Mouse (Mus musculus) embryonic facial prominence, embryonic 13.5 days (tissue): ENCODE measurements around the gene Zfp985. TPM values are rescaled to one million over a fixed set of nuclear protein-coding genes. Genes with fewer than 3 reads are reported as not detected.
"Not testable (repeated sequence)": the region's sequence is repeated elsewhere in the genome, so short reads cannot be mapped to it uniquely, and the experiment has no call there.

Source experiments
- ATAC-seq: fragments of 200-750 bp; cut with Nextera tagmentation; 2 replicates; pipeline ENCODE4 v1.8.0; 2017; ENCODE audit warnings: low read depth; ENCODE audit not compliant: insufficient number of reproducible peaks, insufficient read depth, low FRiP score, low TSS enrichment
- H3K27ac ChIP-seq: fragments of 300-500 bp; sonication (generic); 2 replicates; pipeline ENCODE4 v1.5.1; 2015; ENCODE audit warnings: moderate library complexity, mild to moderate bottlenecking, inconsistent platforms
- H3K27me3 ChIP-seq: fragments of 300-500 bp; sonication (generic); 2 replicates; pipeline ENCODE4 v1.6.1; 2015; ENCODE audit warnings: mild to moderate bottlenecking, inconsistent platforms
- H3K36me3 ChIP-seq: fragments of 300-500 bp; sonication (generic); 2 replicates; pipeline ENCODE4 v1.6.1; 2015; ENCODE audit warnings: mild to moderate bottlenecking, inconsistent platforms
- H3K4me1 ChIP-seq: fragments of 300-500 bp; sonication (generic); 2 replicates; pipeline ENCODE4 v1.6.1; 2015; ENCODE audit warnings: inconsistent platforms
- H3K4me2 ChIP-seq: fragments of 300-500 bp; sonication (generic); 2 replicates; pipeline ENCODE4 v1.6.1; 2015; ENCODE audit warnings: moderate library complexity, mild to moderate bottlenecking, inconsistent platforms
- H3K4me3 ChIP-seq: fragments of 300-500 bp; sonication (generic); 2 replicates; pipeline ENCODE4 v1.5.1; 2015; ENCODE audit warnings: mild to moderate bottlenecking, inconsistent platforms
- H3K9ac ChIP-seq: fragments of 300-500 bp; sonication (generic); 2 replicates; pipeline ENCODE4 v1.6.1; 2015; ENCODE audit warnings: mild to moderate bottlenecking, inconsistent platforms
- H3K9me3 ChIP-seq: fragments of 300-500 bp; sonication (generic); 2 replicates; pipeline ENCODE4 v1.6.1; 2016; ENCODE audit warnings: inconsistent platforms
- WGBS: fragments of 180-500 bp; shearing (Covaris S2); methylation state at CpG from one replicate; pipeline ENCODE4 v1.1.7; 2015; ENCODE audit warnings: mixed read lengths; 5-methylcytosine and 5-hydroxymethylcytosine counted together
- polyA plus RNA-seq: library from polyadenylated mRNA; unstranded; fragments of >200 nt; fragmentation: Nextera tagmentation; extraction: Ambion mirVana; gene quantifications from 2 replicates; pipeline ENCODE4 v1.2.1, GENCODE M21; 2015

The Zfp985 gene
- polyA plus RNA-seq, 1 experiment from 2014 or later = 0.07 TPM

DNA sequence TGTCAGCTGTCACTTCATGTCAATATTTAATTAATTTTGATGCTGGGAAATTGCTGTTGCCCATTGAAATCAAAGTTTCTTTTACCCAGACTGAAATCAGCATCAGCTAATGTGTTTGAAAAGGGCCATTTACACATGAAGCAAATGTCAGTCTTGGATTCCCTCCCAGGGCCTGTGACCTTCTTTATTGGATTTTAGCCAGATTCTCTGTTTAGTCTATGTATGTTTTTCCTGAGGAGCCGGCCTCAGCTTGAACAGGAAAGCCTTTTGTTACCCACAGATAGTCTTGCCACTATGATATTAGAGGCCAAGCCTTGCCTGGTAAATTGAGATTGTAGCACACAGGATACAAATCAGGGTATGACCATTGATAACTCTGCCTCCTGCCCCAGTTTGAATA, 6.0 kb downstream of the Zfp985 start:
- ATAC-seq, H3K27me3 ChIP-seq, H3K27ac ChIP-seq, H3K4me2 ChIP-seq, H3K4me1 ChIP-seq, H3K9me3 ChIP-seq, H3K4me3 ChIP-seq, H3K9ac ChIP-seq, H3K36me3 ChIP-seq: not testable (repeated sequence)
- 59% methylated on average over 1 of the region's 1 CpGs for WGBS

DNA sequence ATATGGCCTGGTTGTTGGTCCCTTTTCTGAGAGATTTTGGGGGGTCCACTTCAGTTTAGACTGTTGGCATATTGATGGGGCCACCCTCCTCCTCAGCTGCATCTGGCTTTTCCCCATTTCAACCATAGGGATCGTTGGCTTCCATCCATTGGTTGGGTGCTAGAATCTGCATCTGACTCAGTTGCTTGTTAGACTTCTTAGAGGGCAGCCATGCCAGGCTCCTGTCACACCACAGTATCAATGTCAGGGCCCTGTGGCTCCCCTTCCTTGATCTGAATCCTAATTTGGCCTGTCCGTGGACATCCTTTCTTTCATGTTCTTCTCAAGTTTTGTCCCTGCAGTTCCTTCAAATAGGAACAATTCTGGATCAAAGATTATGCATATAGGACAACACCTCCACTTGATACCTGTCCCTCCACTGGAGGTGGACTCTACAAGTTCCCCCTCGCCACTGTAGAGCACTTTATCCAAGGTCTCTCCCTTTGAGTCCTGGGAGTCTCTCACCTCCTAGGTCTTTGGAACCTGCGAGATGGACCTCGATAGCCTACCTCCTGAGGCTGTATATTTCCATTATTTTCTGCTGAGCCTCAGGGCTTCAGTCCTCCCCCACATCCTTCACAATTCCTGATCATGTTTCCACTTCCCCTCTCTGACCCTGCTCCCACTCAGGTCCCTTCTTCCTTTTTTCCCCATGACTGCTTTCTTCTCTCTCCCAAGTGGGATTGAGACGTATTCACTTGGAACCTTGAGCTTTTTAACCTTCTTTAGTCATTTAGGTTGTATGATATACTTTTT, 12.5 kb downstream of the Zfp985 start:
- no peak overlapping the region for H3K4me3 ChIP-seq
- peaks cover 15% of the 10 kb centered on the region for H3K9me3 ChIP-seq
- 0 out of 2 replicates have a peak, but pooled peaks have one; percentile 48 for ATAC-seq
- no peaks in the 10 kb centered on the region for H3K4me1 ChIP-seq
- H3K27ac ChIP-seq = no peak overlapping the region
- H3K4me2 ChIP-seq = no peak overlapping the region
- no peaks in the 10 kb centered on the region for H3K27me3 ChIP-seq
- no peaks in the 10 kb centered on the region for H3K36me3 ChIP-seq
- 68% methylated on average over 6 of the region's 6 CpGs for WGBS
- no peak overlapping the region for H3K9ac ChIP-seq

DNA sequence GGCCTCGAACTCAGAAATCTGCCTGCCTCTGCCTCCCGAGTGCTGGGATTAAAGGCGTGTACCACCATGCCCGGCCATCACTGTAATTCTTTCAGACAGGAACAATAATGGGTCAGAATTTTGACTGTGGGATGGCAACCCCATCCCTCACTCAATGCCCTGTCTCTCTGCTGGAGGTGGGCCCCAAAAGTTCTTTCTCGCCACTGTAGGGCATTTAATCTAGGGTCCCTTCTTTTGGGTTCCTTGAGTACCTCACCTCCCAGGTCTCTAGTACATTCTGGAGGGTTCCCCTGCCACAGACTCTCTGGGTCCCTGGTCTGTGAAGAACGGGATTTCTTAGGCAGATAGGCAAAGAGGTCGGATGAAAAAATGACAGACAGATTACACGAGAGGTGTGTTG, 18.1 kb downstream of the Zfp985 start:
- H3K36me3 ChIP-seq, H3K9ac ChIP-seq, H3K27me3 ChIP-seq, H3K27ac ChIP-seq, H3K4me3 ChIP-seq, H3K4me2 ChIP-seq, H3K9me3 ChIP-seq, H3K4me1 ChIP-seq: not testable (repeated sequence)
- 83% methylated on average over 8 of the region's 8 CpGs for WGBS
- ATAC-seq = peak; percentile 59; the same call in 1 of the 2 replicates

DNA sequence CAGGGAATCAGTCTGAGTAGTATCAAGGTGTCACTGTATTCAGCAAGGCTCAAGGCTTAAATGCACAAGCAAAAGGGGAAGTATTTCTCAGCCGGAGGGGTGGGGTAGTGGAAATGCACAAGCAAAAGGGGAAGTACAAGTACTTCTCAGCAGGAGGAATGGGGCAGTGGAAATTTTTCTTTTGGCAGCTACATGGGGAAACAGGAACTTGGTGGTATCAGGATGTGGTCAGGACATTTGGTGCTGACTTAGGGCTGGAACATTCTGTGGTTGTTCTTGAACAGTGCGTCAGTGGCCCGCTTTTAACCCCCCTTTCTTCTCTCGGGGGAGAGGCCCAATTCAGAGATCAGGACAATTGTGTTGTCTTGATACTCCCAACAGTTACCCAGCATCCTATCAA, 26.3 kb downstream of the Zfp985 start:
- not testable (repeated sequence) for H3K27me3 ChIP-seq, H3K4me3 ChIP-seq, H3K36me3 ChIP-seq, H3K9ac ChIP-seq, H3K4me2 ChIP-seq, H3K4me1 ChIP-seq, H3K27ac ChIP-seq, ATAC-seq
- WGBS = 89% methylated on average over 4 of the region's 4 CpGs
- peaks cover 25% of the 10 kb centered on the region for H3K9me3 ChIP-seq

DNA sequence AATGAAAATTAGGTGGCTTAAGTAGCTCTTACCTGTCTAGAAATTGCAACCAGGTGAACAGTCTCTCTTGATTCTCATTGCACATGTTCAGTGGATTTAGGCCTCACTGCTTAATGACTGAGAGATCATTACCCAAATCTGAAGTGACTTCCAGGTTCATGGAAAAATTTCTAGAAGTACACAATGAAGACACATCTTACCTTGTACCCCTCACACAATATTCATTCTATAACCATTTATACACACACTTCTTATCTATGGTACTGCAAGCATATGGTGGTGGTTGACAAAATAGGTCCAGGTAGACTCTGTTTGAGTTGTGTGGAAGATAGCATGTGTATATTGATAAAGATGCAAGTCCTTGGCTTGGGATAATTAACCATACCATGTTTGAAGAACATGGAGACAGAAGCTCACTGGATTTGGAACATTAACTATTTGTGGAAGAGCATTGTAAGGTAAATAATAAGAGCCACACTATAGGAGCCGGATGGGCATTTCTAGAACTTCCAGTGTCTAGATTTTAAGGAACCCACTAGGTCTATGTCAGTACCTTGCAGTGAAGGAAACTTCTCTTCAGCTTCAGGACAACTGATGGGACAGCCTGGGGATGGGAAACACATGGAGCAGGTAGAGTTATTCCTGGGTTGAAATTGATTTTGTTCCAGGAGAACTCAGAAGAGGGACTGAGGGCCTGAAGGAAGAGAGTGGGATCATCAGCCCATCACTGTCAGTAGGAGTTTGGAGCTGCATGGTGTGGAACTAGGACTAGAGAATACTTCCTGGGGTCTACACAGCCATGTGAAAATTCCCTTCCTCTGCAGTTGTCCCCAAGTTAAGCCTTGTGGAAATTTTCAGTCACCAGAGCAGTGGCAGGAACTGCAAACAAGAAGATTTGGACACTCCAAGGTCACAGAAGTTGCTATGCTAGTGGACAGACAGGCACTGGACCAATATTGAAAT, 33.7 kb downstream of the Zfp985 start:
- H3K4me3 ChIP-seq = no peak overlapping the region
- ATAC-seq = 0 out of 2 replicates have a peak, but pooled peaks have one; percentile 20
- H3K4me1 ChIP-seq = no peaks in the 10 kb centered on the region
- WGBS = 61% methylated on average over 1 of the region's 1 CpGs
- no peak overlapping the region for H3K9ac ChIP-seq
- H3K27me3 ChIP-seq = no peaks in the 10 kb centered on the region
- H3K9me3 ChIP-seq = peaks cover 36% of the 10 kb centered on the region
- no peak overlapping the region for H3K4me2 ChIP-seq
- no peak overlapping the region for H3K27ac ChIP-seq
- no peaks in the 10 kb centered on the region for H3K36me3 ChIP-seq

DNA sequence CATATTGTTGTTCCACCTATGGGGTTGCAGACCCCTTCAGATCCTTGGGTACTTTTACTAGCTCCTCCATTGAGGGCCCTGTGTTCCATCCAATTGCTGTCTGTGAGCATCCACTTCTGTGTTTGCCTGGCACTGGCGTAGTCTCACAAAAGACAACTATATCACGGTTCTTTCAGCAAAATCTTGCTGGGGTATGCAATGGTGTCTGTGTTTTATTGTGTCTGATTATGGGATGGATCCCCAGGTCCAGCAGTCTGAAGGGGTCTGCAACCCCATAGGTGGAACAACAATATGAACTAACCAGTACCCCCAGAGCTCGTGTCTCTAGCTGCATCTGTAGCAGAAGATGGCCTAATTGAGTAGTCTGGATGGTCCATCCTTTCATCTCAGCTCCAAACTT, 41.6 kb downstream of the Zfp985 start:
- ATAC-seq, H3K27ac ChIP-seq: not testable (repeated sequence)

DNA sequence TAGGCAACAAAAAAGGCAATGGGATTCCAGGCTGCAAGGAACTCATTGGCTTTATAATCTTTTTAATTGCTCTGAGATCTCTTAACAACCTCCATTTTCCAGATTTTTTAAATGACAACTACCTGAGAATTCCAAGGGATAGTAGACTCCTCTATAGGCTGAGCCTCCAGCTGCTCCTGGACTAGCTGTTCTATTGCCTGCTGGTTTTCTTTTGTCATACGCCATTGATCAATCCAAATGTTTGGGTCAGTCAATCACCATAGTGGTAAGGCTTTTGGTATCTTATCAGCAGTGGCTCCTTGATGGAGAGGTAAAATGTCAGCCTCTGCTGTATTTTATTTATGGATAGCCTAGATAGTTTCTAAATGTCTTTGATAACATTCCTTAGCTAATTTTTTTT, 44.6 kb downstream of the Zfp985 start:
- Histone ChIP-seq H3K4me1 (no peaks in the 10 kb centered on the region), H3K9ac (no peak overlapping the region), H3K9me3 (peaks cover 10% of the 10 kb centered on the region; the same call in 1 of the 2 replicates), H3K4me2 (no peak overlapping the region), H3K27ac (no peak overlapping the region), H3K27me3 (no peaks in the 10 kb centered on the region), H3K36me3 (no peaks in the 10 kb centered on the region), H3K4me3 (no peak overlapping the region)
- no peak for ATAC-seq
- 55% methylated on average over 1 of the region's 1 CpGs for WGBS

More for the DNA sequence above, 41.6 kb downstream of the Zfp985 start:
- H3K36me3 ChIP-seq, H3K4me1 ChIP-seq, H3K27me3 ChIP-seq, H3K4me3 ChIP-seq, H3K9ac ChIP-seq, H3K4me2 ChIP-seq: not testable (repeated sequence)
- peaks cover 10% of the 10 kb centered on the region; the same call in 1 of the 2 replicates for H3K9me3 ChIP-seq
- WGBS = 83% methylated on average over 3 of the region's 3 CpGs

DNA sequence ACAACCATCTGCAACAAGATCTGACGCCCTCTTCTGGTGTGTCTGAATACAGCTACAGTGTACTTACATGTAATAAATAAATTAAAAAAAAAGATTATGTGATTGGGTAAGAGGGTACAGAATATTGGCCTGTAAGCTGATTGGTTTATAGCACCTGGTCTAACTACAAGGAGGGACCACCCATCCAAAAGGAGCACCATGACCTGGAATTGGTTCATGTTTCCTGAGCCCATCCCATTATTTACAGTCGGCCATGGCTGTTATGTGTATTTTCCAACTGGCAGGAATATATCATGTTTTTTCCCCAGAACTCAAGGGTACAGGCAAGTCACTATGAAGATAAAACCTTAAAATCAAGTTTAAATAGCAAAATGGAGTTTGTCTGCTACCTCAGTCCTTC, 45.8 kb downstream of the Zfp985 start:
- peaks cover 10% of the 10 kb centered on the region; the same call in 1 of the 2 replicates for H3K9me3 ChIP-seq
- no peaks in the 10 kb centered on the region for H3K36me3 ChIP-seq
- H3K9ac ChIP-seq = no peak overlapping the region
- H3K4me1 ChIP-seq = no peaks in the 10 kb centered on the region
- H3K27ac ChIP-seq = no peak overlapping the region
- ATAC-seq = no peak
- H3K27me3 ChIP-seq = no peaks in the 10 kb centered on the region
- H3K4me2 ChIP-seq = no peak overlapping the region
- no peak overlapping the region for H3K4me3 ChIP-seq
- WGBS = 59% methylated on average over 2 of the region's 2 CpGs

DNA sequence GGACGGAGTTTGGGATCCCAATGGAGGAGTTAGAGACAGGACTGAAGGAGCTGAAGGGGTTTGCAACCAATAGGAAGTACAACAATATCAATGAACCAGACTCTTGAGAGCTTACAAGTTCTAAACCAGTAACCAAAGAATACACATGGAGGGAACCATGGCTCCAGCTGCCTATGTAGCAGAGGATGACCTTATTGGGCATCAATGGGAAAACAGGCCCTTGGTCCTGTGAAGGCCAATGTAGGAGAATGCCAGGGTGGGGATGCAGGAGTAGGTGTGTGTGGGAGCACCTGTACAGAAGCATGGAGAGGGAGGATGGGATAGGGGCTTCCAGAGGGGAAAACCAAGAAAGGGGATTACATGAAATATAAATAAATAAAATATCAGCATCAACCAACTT, 48.8 kb downstream of the Zfp985 start:
- Histone ChIP-seq H3K9ac (no peak overlapping the region), H3K36me3 (no peaks in the 10 kb centered on the region), H3K27ac (no peak overlapping the region), H3K4me3 (no peak overlapping the region), H3K4me2 (no peak overlapping the region), H3K4me1 (no peaks in the 10 kb centered on the region), H3K9me3 (peaks cover 12% of the 10 kb centered on the region; the same call in 1 of the 2 replicates), H3K27me3 (no peaks in the 10 kb centered on the region)
- ATAC-seq = no peak
- WGBS = 41% methylated on average over 1 of the region's 1 CpGs

DNA sequence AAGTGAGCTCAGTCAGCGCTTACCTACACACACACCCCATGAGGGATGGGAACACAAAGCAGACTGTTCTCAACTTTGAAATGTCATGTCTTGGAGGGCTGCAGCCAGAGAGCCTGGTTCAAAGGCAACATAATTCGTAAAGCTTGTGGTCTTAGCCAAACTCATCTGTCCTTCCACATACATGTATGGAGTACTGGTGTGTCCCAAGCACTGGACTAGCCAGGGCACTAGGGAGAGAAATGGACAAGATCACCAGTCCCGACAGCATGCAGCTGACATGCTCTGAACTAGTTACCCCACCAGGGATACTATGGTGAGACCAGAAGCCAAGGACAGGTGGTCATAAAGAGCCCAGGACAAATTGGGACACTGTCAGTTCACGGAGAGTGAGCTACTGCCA, 50.7 kb downstream of the Zfp985 start:
- 79% methylated on average over 4 of the region's 4 CpGs for WGBS
- no peak overlapping the region for H3K4me2 ChIP-seq

DNA sequence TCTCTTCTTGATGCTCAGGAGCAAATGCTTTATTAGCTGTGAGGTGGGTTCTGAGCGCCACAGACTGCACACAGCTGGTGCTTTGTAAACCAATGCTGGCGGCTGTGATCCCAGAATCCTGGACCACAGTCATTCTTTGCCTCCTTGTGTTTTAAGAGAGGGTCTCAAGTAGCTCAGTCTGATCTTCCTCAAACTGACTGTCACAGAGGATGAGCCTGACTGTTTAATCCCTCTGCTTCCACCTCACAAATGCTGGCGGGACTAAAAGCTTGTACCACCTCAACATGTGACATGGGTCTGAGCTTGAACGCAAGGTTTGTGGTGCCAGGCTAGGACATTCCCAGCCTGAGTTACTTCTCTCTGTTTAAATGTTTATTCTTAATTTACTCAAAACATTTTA, 52.4 kb downstream of the Zfp985 start:
- Histone ChIP-seq H3K4me2 (no peak overlapping the region), H3K9ac (no peak overlapping the region), H3K4me3 (no peak overlapping the region), H3K27ac (no peak overlapping the region), H3K36me3 (no peaks in the 10 kb centered on the region), H3K27me3 (no peaks in the 10 kb centered on the region), H3K9me3 (peaks cover 15% of the 10 kb centered on the region; the same call in 1 of the 2 replicates), H3K4me1 (no peaks in the 10 kb centered on the region)
- no peak for ATAC-seq
- 82% methylated on average over 4 of the region's 4 CpGs for WGBS

More for the DNA sequence above, 50.7 kb downstream of the Zfp985 start:
- no peak for ATAC-seq
- H3K4me3 ChIP-seq = no peak overlapping the region
- no peak overlapping the region for H3K27ac ChIP-seq
- H3K27me3 ChIP-seq = no peaks in the 10 kb centered on the region
- H3K9ac ChIP-seq = no peak overlapping the region
- no peaks in the 10 kb centered on the region for H3K36me3 ChIP-seq
- H3K9me3 ChIP-seq = peaks cover 15% of the 10 kb centered on the region; the same call in 1 of the 2 replicates
- H3K4me1 ChIP-seq = no peaks in the 10 kb centered on the region
